Mouse (Mus musculus) v-Abl transformed pro-B cells (cell line): Measurements from ENCODE around the gene Fhad1.

Experiments
- in situ Hi-C, 2 experiments: fragments of 400-800 bp; cut with MboI; formaldehyde crosslinking; loops; one replicate each; pipeline ENCODE4 v1.15.1; 2025; ENCODE audit not compliant: unreplicated experiment in 2 of 2

Gene Fhad1

DNA sequence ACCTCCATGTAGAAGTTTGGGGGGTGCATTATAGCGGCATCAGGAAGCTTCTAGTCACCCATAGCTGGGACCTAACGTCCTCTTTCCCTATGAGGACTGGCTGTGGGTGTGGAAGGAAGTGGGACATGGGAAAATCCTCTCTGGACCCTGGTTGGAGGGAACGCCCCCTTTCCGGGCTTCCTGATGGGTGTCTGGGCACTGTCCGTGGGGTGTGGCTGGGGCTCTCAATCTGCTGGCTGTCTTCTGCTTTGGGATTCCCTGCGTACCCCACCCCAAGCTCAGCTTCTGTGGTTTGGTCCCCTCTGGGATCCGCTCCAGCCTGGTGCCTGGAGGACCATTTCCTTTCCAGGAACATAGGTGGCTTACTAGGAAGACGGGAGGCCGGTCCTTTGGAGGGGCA, 141.9 kb downstream of the Fhad1 start:
- in situ Hi-C loops, result loop anchor here (25.0 kb wide), 3 partner anchors 1364 to 1539 kb away; partner anchors contain the start of genes Pramef8 (in 1 of the 2) and Pramel1 (in 1 of the 2)

DNA sequence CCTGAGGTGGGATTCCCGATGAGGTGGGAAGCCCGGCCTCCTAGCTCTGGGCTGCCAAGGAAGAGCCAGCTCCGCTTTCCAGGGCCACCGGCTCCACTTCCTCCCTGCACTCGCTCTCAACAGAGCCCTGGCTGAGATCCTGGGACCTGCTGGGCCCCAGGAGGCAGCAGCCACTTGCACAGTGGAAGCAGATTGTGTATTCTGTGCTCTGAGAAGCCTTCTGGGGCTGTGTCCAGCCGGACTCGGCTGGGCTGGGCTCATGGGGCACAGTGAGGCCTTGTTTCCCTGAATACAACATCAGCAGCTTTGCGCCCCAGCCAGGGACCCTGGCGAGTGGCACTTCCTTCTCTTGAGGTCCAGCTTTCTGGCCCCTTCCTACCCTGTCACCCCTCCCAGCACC, 143.0 kb downstream of the Fhad1 start:
- in situ Hi-C loops, result loop anchor here (25.0 kb wide), 3 partner anchors 1365 to 1540 kb away; partner anchors contain the start of genes Pramef8 (in 1 of the 2) and Pramel1 (in 1 of the 2)

DNA sequence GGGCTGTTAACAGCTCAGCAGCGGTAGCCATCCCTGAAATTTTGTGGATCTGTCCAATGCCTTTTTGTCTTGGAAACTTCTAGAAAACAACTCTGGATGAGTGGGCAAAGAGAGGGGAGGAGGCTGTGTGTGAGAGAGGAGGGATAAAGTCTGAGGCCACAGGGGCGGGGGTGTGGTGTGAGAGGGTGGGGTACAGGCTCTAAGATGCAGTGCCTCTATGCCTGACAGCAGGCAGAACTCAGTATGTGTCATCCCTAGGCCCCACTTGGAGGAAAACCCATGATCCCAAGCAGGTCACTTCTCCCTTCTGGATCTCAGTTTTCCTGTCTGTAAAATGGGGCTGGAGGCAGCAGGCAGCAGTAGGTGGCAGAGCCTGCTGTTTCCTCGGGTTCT, 143.6 kb downstream of the Fhad1 start:
- in situ Hi-C loops, result loop anchor here (25.0 kb wide), 3 partner anchors 1366 to 1541 kb away; partner anchors contain the start of genes Pramef8 (in 1 of the 2) and Pramel1 (in 1 of the 2)

DNA sequence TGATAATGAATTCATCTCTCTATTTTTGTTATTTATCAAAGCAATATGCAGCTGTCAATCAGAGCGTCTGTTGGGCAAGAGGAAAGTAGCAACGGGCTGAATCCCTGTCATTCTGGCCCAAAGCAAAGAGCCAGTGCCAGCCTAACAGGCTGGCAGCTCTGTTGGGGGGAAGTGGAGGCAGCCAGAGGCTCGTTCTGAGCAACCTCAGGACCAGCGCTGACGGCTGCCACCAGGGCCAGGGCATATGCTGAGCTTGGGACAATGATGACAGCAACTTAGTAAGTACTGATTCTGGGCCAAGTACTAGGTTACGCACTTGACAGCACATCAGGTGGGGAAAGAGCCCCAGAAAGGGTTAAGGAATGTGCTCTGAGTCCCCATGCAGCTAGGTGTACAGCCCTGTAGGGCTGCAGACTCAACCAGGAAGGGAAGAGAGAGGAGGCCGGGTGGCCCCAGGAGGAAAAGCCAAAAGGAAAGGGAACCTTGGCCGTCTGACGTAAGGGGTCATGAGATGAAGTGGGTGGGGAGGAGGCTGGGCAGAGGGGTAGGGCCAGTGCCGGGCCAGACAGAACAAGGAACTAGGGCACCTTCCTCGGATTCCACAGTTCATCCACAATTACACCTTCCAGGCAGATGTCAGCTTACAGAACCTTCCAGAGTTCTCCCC, 144.1 kb downstream of the Fhad1 start:
- in situ Hi-C loops, result loop anchor here (25.0 kb wide), 3 partner anchors 1367 to 1542 kb away; partner anchors contain the start of genes Pramef8 (in 1 of the 2) and Pramel1 (in 1 of the 2)

DNA sequence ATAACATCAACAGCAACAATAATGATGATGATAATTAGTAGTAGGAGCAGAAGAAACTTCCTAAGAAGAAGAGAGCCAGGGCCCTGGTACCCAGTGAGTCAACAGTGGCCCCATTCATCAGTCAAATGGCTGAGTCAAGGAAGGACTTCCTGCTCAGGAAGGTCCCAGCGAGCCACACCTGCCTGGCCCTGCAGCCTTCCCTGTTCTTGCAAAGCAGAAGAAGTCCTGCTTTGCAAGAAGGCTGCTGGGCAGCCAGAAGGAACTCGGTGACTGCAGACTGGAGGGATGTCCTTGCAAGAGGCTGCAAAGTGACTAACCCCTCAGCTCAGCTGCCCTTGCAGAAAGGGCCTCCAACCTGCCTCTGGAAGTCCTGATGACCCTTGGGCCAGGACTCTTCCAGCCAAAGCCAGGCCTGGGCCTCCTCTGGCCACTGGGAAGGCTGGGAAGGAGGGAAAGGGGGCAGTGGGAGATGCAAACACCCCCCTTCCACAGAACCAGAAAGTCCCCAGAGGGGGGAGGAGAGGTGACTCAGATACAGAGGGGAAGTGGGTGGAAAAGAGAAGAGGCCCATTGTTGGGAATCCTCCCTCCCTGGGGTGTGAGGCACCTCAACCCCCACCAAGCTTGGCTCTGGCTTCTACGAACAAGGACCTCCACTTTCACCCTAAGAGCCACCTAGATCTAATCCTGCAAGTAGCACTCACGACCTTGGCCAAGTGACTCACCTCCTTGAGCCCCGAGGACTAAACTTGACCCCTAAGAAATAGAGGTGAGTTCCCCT, 145.3 kb downstream of the Fhad1 start:
- in situ Hi-C loops, result loop anchor here (25.0 kb wide), 3 partner anchors 1368 to 1543 kb away; partner anchors contain the start of genes Pramef8 (in 1 of the 2) and Pramel1 (in 1 of the 2)

DNA sequence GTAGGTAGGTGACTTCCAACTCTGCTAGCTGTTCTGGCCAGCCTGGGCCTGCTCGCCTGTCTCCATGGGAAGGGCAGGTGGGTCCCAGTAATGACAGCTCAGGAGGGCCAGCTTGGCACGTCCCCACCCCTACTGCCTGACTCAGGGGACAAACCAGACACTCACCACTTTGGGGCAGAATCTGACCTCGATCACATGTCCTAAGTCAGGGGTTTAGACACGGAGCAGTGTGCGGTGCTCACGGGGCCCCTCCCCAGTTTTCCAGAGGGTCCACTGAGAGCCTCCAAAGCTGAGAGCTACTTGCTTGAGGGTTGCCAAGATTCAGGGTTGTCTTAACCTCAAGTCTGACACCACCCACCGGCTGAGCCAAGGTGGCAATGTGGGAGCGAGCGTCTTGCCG, 146.8 kb downstream of the Fhad1 start:
- in situ Hi-C loops, result loop anchor here (25.0 kb wide), 3 partner anchors 1369 to 1544 kb away; partner anchors contain the start of genes Pramef8 (in 1 of the 2) and Pramel1 (in 1 of the 2)

DNA sequence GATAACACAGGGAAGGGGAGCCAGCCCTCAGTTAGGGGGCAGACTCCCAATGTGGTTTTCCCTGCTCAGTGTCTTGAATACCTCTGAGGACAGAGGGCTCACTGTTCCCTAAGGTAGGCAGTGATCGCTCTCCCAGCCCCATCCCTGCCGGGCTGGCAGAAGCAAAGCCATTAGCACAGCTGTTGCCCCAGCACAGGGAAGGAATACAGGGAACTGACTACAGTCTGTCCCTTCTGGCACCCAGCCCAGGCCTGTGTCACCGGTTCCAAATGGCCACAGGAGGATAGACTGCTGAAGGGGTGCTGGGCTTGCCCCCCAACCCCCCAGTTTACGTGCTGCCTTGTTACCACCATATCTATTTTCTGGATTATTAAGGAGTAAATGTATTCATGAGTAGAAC, 147.4 kb downstream of the Fhad1 start:
- in situ Hi-C loops, result loop anchor here (25.0 kb wide), 3 partner anchors 1370 to 1545 kb away; partner anchors contain the start of genes Pramef8 (in 1 of the 2) and Pramel1 (in 1 of the 2)

DNA sequence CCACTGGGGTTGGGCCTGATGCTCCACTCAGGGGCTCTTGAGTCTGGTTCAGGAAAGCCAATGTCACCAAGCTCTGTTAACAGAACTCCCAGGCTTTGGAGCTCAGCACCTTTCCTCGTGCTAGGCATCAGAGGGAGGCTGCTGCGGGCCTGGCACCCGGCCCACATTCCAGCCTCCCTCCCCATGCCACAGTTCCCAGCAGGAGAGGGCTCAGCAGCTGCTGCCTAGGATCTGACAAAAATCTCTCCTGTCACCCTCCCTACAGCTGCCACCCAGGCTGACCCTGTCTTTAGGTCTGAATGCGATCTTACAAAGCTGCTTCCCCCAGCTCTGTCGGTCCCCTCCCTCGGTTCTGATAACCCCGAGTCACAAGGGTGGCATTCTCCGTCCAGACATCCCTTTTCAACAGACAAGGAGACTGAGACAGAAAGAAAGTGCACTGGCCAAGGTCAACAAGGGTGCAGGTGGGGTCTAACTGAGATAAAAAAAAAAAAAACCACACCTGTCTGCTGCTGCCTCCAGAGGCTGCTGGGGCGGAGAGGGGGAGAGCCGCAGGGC, 147.9 kb downstream of the Fhad1 start:
- in situ Hi-C loops, result loop anchor here (25.0 kb wide), 3 partner anchors 1370 to 1545 kb away; partner anchors contain the start of genes Pramef8 (in 1 of the 2) and Pramel1 (in 1 of the 2)

DNA sequence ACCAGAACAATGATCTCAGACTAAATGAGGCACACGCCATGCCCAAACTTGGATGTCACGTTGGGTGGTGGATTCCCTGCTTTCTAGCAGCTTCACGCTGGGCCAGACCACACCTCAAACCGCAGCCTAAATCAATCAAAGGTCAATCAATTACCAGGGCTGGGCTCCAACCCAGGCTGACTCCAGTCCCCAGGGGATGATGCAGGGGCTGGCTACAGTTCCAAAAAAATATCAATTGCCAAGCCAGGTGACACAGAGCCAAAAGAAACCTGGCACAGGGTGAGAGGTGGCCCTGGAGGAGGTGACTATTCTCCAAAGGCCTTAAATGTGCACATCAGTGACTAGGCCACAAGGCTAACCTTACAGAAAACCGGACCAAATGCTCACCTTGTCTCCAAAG, 149.3 kb downstream of the Fhad1 start:
- in situ Hi-C loops, result loop anchor here (25.0 kb wide), 3 partner anchors 1372 to 1547 kb away; partner anchors contain the start of genes Pramef8 (in 1 of the 2) and Pramel1 (in 1 of the 2)

DNA sequence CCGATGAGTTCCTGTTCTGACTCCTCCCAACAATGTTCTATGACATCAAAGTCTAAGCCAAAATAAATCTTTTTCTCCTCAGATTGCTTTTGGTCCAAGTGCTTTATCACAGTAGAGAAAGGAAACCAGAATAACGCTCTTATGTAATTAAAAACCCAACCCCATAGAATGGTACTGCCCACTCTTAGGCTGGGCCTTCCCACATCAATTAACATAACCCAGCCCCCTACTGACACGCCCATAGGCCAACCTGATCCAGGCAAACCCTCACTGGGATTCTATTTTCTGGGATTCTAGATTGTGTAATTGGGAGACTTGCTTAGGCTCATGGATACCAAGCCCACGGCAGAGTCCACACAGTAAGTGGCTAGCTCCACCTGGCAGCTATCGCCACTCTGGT, 149.9 kb downstream of the Fhad1 start:
- in situ Hi-C loops, result loop anchor here (25.0 kb wide), 3 partner anchors 1372 to 1547 kb away; partner anchors contain the start of genes Pramef8 (in 1 of the 2) and Pramel1 (in 1 of the 2)

DNA sequence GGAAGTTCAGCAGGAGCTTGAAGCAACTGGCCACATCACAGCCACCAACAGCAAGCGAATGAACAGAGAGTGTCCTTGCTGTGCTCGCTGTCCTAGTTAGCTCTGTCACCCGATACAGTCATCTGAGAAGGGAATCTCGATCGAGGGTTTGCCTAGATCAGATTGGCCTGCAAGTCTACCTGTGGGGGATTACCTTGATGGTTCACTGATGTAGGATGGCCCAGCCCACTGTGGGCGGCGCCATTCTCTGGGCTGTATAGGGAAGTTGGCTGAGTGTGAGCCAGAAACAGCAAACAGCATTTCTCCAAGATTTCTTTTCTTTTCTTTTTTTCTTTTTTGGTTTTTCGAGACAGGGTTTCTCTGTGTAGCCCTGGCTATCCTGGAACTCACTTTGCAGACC, 150.4 kb downstream of the Fhad1 start:
- in situ Hi-C loops, result loop anchor here (25.0 kb wide), 3 partner anchors 1373 to 1548 kb away; partner anchors contain the start of genes Pramef8 (in 1 of the 2) and Pramel1 (in 1 of the 2)

DNA sequence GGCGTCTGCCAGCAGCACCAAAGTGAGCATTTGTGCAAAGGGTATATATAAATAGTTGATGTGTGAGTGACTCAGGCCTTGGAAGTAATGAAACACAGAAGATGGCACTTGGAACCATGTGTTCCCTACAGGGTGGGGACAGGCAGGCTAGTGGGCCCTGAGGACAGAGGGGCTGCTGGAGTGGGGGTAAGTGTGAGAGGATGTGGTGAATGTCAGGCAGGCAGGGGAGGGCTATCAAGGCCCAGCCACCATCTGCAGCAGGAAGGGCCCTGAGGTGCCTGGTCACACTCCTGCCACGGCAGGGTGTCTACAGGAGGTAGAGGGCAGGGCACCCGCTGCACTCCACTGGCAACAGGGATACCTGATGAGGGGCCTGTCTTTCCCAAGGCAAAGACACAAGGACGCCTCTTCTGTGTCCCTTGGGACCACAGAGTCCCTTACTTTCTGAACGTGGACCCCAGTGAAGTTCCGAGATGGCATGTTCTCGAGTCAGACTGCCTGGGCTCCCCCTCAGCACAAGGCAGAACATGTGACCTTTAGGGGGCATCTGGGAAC, 151.1 kb downstream of the Fhad1 start:
- in situ Hi-C loops, result loop anchor here (25.0 kb wide), 3 partner anchors 1373 to 1548 kb away; partner anchors contain the start of genes Pramef8 (in 1 of the 2) and Pramel1 (in 1 of the 2)

DNA sequence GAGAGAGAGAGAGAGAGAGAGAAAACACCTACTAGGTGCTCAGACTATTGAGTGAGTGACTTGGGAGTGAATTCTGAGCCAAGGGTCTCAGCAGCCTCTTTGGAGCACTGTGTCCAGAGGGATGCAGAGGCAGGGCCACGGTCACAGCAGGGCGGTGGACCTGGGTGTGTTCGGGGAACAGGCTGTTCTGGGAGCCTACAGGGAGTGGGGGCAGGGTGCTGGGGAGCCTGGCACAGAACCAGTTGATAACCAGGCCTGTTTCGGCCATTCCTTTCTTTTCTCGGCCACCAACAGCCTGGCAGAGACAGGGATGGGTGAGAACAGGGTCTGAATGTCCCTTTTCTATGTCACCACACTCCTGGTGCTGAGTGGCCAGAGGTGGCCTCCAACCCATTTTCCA, 152.0 kb downstream of the Fhad1 start:
- in situ Hi-C loops, result loop anchor here (25.0 kb wide), 3 partner anchors 1374 to 1549 kb away; partner anchors contain the start of genes Pramef8 (in 1 of the 2) and Pramel1 (in 1 of the 2)

DNA sequence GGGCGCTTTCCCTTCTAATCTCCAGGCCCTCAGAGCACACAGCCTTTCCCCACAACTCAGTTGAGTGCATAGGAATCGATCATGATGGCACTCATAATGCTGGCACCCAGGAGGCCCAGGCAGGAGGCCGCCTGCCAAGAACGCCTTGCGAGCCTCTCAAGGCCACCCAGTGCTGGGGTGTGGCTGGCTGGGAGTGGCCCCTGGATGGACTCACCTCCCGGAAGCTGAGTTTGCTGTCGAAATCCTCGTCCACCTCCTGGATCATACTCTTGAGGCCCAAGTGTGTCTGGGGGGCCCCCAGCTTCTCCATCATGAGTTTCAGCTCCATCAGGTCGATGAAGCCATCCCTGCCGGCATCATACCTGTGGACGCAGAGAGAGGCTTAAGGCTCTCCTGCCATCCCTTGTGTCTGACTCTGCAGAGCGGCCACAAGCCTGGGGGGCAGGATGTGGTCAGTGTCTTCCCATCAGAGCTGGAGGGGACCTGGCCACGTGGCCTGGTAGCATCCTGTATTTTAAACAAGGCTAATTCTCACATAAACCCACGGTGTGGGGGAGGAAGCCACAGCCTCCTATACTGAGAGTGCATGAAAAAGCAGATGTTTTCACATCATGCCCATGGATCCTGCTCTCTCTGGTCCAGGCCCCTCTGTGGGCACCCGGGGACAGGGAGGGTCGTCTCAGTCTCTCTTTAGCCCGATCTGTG, 153.1 kb downstream of the Fhad1 start:
- in situ Hi-C loops, result loop anchor here (25.0 kb wide), 3 partner anchors 1376 to 1551 kb away; partner anchors contain the start of genes Pramef8 (in 1 of the 2) and Pramel1 (in 1 of the 2)

DNA sequence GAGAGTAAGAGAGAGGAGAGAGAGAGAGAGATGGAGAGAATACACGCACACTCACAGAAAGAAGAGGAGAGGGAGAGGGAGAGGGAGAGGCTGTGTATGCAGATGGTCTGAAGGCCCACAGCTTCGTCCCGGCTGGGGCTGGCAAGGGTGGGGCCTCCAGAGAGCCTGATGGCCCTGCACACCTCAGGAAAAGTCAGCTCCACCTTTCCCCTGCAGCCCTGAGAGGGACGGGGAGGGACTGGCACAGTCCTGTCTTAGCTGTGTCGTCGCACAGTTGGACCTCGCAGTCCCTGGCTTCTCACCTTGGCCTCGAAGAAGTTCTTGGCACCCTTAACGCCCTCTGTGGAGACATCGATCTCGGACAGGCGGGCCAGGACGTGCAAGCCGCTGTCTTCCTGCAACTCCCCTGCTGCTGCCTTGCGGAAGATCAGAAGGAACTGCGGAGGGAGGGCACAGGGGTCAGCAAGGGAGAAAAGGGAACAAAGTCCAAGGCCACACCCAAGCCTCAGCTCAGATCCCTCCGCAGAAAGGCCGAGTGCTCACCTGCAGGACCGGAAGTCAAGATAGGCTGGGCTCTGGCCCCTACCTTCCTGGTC, 154.5 kb downstream of the Fhad1 start:
- in situ Hi-C loops, result loop anchor here (25.0 kb wide), 3 partner anchors 1377 to 1552 kb away; partner anchors contain the start of genes Pramef8 (in 1 of the 2) and Pramel1 (in 1 of the 2)

DNA sequence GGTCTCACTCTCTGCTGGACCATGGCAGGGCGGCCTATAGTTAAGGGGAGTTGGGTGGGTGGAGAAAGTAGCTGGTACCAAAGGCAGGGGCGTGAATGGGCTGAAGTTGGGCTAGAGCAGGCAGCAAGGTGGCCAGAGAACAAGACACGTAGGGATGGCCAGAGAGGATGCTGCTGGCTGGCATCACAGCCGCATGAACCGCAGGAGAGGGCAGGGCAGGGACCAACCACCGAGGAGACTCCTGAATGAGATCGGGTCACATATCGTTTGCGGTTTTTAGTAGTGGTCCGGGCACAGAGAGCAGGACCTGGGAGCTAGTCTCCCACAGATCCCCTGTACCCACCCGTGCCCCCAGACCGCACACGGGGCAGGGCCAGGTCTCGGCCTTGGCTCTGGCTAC, 155.5 kb downstream of the Fhad1 start:
- in situ Hi-C loops, result loop anchor here (5.0 to 25.0 kb wide), 6 partner anchors 98 to 1553 kb away; partner anchors contain the start of genes Tmem82 (in 2 of the 2), Pramef8 (in 1 of the 2) and Pramel1 (in 1 of the 2)

DNA sequence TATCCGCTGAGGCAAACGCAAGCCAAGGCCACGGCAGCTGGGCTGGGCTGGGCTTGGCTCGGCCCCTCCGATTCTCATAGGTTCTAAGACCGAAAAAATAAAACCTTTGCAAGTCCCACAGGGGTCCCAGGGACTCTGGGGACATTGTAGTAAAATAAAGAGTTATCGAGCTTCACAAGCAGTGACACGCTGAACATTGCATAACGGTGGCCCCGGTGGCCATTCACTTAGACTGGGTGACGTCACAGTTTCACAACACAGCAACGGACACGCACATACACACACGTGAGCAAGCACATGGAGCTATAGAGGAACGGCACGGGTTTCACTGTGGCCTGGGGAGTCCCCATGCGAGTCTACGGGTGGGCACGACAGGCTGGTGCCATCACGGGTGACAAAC, 156.4 kb downstream of the Fhad1 start:
- in situ Hi-C loops, result loop anchor here (5.0 to 25.0 kb wide), 6 partner anchors 99 to 1554 kb away; partner anchors contain the start of genes Tmem82 (in 2 of the 2), Pramef8 (in 1 of the 2) and Pramel1 (in 1 of the 2)

DNA sequence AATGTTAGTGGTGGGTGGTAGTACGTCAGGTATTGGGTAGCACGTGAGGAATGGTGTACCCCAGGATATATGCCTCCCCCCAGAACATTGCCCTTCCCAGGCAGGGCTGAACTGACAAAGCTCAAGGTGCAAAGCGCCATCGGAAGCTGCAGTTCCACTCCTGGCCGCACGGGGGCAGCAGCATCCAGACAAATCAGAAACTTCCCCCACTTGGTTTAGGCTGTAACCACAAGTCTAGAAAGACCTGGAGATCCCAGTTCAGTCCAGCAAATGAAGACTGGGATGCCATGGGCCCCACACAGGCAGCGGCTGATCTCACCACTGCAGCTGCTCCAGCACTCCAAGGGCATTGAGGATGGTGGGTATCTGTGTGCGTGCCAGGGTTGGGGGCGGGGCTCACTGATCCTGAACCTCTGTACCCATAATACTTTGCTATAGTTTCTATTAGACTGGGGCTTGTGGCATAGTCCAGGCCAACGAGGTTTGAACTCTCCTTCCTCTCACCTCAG, 157.4 kb downstream of the Fhad1 start:
- in situ Hi-C loops, result loop anchor here (5.0 to 25.0 kb wide), 6 partner anchors 100 to 1555 kb away; partner anchors contain the start of genes Tmem82 (in 2 of the 2), Pramef8 (in 1 of the 2) and Pramel1 (in 1 of the 2)
